Mouse (Mus musculus): ENCODE results near the gene Fam214a. TPM values are rescaled to one million over a fixed set of nuclear protein-coding genes. Genes with fewer than 3 reads are reported as not detected.

The Fam214a gene
- total RNA-seq, 2 experiments from 2014 or later = 28.4 to 31.3 TPM

GRCm38 (mm10) chr9:74951491-74951890 lies 1.2 kb upstream of the Fam214a start:
- DNase-seq = no peak

- DNase-seq = no peak
Observed at GRCm38 (mm10) chr9:74952106-74952505, 578 bp upstream of the Fam214a start.

GRCm38 (mm10) chr9:74953265-74953958 lies 728 bp downstream of the Fam214a start:
- peak; percentile 72 for DNase-seq

GRCm38 (mm10) chr9:74953959-74954279 lies 1.2 kb downstream of the Fam214a start:
- DNase-seq = no peak

- DNase-seq = no peak
Observed at GRCm38 (mm10) chr9:74954387-74954786, 1.7 kb downstream of the Fam214a start.

GRCm38 (mm10) chr9:74960630-74961029 lies 7.9 kb downstream of the Fam214a start:
- no peak for DNase-seq

GRCm38 (mm10) chr9:74961073-74961575 lies 8.4 kb downstream of the Fam214a start:
- DNase-seq = no peak

GRCm38 (mm10) chr9:74963953-74964352 lies 11.3 kb downstream of the Fam214a start:
- DNase-seq = no peak

- DNase-seq = no peak
Observed at GRCm38 (mm10) chr9:74964866-74965384, 12.2 kb downstream of the Fam214a start.

- no peak for DNase-seq
Observed at GRCm38 (mm10) chr9:74966200-74966599, 13.5 kb downstream of the Fam214a start.

- no peak for DNase-seq
Observed at GRCm38 (mm10) chr9:74968647-74969428, 16.2 kb downstream of the Fam214a start.

- DNase-seq = no peak
Observed at GRCm38 (mm10) chr9:74970591-74970990, 17.9 kb downstream of the Fam214a start.

GRCm38 (mm10) chr9:74971191-74971976 lies 18.7 kb downstream of the Fam214a start:
- DNase-seq = no peak

- DNase-seq = no peak
Observed at GRCm38 (mm10) chr9:74972736-74973135, 20.1 kb downstream of the Fam214a start.

GRCm38 (mm10) chr9:74973154-74973553 lies 20.5 kb downstream of the Fam214a start:
- no peak for DNase-seq

GRCm38 (mm10) chr9:74974758-74975157 lies 22.1 kb downstream of the Fam214a start:
- peak; percentile 27 for DNase-seq

GRCm38 (mm10) chr9:74975416-74975815 lies 22.7 kb downstream of the Fam214a start:
- no peak for DNase-seq

GRCm38 (mm10) chr9:74975911-74976563 lies 23.4 kb downstream of the Fam214a start:
- peak; percentile 79 for DNase-seq

GRCm38 (mm10) chr9:74977251-74977650 lies 24.6 kb downstream of the Fam214a start:
- no peak for DNase-seq

GRCm38 (mm10) chr9:74977962-74978361 lies 25.3 kb downstream of the Fam214a start:
- no peak for DNase-seq

GRCm38 (mm10) chr9:74978868-74979267 lies 26.2 kb downstream of the Fam214a start:
- no peak for DNase-seq

GRCm38 (mm10) chr9:74979371-74979770 lies 26.7 kb downstream of the Fam214a start:
- DNase-seq = no peak
